Mouse (Mus musculus): ENCODE results near the gene Sec23b. TPM values are rescaled to one million over a fixed set of nuclear protein-coding genes. Genes with fewer than 3 reads are reported as not detected.

The Sec23b gene
- polyA plus RNA-seq, 1 experiment from 2014 or later: 69.1 TPM

DNA sequence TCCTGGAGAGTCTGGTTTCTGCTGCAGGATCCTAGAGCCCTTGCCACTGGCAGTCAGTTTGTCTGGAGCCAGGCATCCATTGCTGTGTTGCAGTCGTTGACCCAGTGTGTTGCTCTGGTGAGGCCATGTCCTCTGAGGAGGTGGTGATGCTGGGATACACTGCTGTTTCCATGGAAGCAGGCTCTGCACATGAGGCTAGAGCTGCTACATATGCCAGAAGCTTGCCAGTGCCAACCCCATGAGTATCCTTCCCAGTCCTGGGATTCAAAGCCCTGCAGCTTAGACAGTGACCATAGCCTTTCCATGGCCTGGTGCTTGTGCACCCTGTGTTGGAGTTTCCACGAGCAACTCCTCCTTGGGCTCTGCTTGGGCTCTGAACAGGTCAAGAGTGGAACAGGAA, 77.5 kb downstream of the Sec23b start:
- no peak for TF ChIP-seq CTCF (IDR thresholded peaks at IDR 0.05; ENCODE audit: low read depth)
- H3K4me3 ChIP-seq (ENCODE audit: low read depth, low read length): no peak overlapping the region
- no peaks in the 10 kb centered on the region for H3K4me1 ChIP-seq (replicated peaks; ENCODE audit: control insufficient read depth, insufficient read depth, low read length)
- ATAC-seq: no peak
- H3K9me3 ChIP-seq (ENCODE audit: control insufficient read depth): no peaks in the 10 kb centered on the region
- H3K9ac ChIP-seq (ENCODE audit: low read depth, low read length): no peak overlapping the region
- H3K27me3 ChIP-seq (replicated peaks; ENCODE audit: control insufficient read depth, insufficient read depth, low read length): no peaks in the 10 kb centered on the region
- no peak overlapping the region for H3K27ac ChIP-seq (ENCODE audit: low read depth, low read length)
- no peaks in the 10 kb centered on the region for H3K36me3 ChIP-seq (ENCODE audit: control insufficient read depth, insufficient read depth)
- whole genome bisulfite sequencing: 91% methylated on average over 2 of the region's 2 CpGs
- H3K4me2 ChIP-seq (replicated peaks; ENCODE audit: low read depth): no peak overlapping the region

GRCm38 (mm10) chr2:144634231-144634630, 78.2 kb downstream of the Sec23b start:
- Histone ChIP-seq H3K36me3 (ENCODE audit: control insufficient read depth, insufficient read depth) (no peaks in the 10 kb centered on the region), H3K4me1 (replicated peaks; ENCODE audit: control insufficient read depth, insufficient read depth, low read length) (no peaks in the 10 kb centered on the region), H3K4me2 (replicated peaks; ENCODE audit: low read depth) (no peak overlapping the region), H3K4me3 (ENCODE audit: low read depth, low read length) (no peak overlapping the region), H3K9ac (ENCODE audit: low read depth, low read length) (no peak overlapping the region), H3K27ac (ENCODE audit: low read depth, low read length) (no peak overlapping the region), H3K27me3 (replicated peaks; ENCODE audit: control insufficient read depth, insufficient read depth, low read length) (no peaks in the 10 kb centered on the region), H3K9me3 (ENCODE audit: control insufficient read depth) (no peaks in the 10 kb centered on the region)
- TF ChIP-seq CTCF (IDR thresholded peaks at IDR 0.05; ENCODE audit: low read depth): no peak
- WGBS: 62% methylated on average over 5 of the region's 5 CpGs
- no peak for ATAC-seq

DNA sequence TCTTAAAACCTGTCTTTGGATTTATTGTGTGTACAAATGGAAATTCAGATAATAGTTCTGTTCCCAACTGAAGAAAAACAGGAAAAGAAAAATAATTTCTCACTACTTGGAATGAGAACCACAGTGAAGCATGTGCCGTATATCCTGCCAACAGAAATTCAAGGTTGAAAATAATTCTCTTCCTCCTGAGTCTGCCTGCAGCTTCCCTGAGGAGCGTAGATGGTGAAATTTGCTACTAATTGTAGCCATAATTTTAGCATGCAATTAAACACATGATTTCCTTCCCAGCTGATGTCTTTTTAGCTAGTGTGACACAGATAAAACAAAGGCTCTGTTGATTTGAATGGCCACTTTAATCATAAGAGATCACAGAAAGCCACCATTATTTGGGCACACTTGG, 78.7 kb downstream of the Sec23b start:
- Histone ChIP-seq H3K27ac (ENCODE audit: low read depth, low read length) (no peak overlapping the region), H3K9me3 (ENCODE audit: control insufficient read depth) (no peaks in the 10 kb centered on the region), H3K4me1 (replicated peaks; ENCODE audit: control insufficient read depth, insufficient read depth, low read length) (no peaks in the 10 kb centered on the region), H3K9ac (ENCODE audit: low read depth, low read length) (no peak overlapping the region), H3K27me3 (replicated peaks; ENCODE audit: control insufficient read depth, insufficient read depth, low read length) (no peaks in the 10 kb centered on the region), H3K4me2 (replicated peaks; ENCODE audit: low read depth) (no peak overlapping the region), H3K4me3 (ENCODE audit: low read depth, low read length) (no peak overlapping the region), H3K36me3 (ENCODE audit: control insufficient read depth, insufficient read depth) (no peaks in the 10 kb centered on the region)
- 66% methylated on average over 2 of the region's 2 CpGs for WGBS
- no peak for ATAC-seq
- TF ChIP-seq CTCF (IDR thresholded peaks at IDR 0.05; ENCODE audit: low read depth): no peak

- TF ChIP-seq CTCF (IDR thresholded peaks at IDR 0.05; ENCODE audit: low read depth): peak; percentile 97
- H3K27ac ChIP-seq (ENCODE audit: low read depth, low read length): no peak overlapping the region
- H3K36me3 ChIP-seq (ENCODE audit: control insufficient read depth, insufficient read depth): no peaks in the 10 kb centered on the region
- no peak overlapping the region for H3K4me3 ChIP-seq (ENCODE audit: low read depth, low read length)
- no peak overlapping the region for H3K9ac ChIP-seq (ENCODE audit: low read depth, low read length)
- H3K9me3 ChIP-seq (ENCODE audit: control insufficient read depth): no peaks in the 10 kb centered on the region
- no peak for ATAC-seq
- WGBS: 15% methylated on average over 5 of the region's 5 CpGs
- H3K27me3 ChIP-seq (replicated peaks; ENCODE audit: control insufficient read depth, insufficient read depth, low read length): no peaks in the 10 kb centered on the region
- H3K4me1 ChIP-seq (replicated peaks; ENCODE audit: control insufficient read depth, insufficient read depth, low read length): no peaks in the 10 kb centered on the region
- no peak overlapping the region for H3K4me2 ChIP-seq (replicated peaks; ENCODE audit: low read depth)
Observed at GRCm38 (mm10) chr2:144635644-144636320, 79.8 kb downstream of the Sec23b start.

- no peak for TF ChIP-seq CTCF (IDR thresholded peaks at IDR 0.05; ENCODE audit: low read depth)
- no peaks in the 10 kb centered on the region for H3K9me3 ChIP-seq (ENCODE audit: control insufficient read depth)
- no peak for ATAC-seq
- no peak overlapping the region for H3K9ac ChIP-seq (ENCODE audit: low read depth, low read length)
- WGBS: 77% methylated on average over 4 of the region's 4 CpGs
- no peaks in the 10 kb centered on the region for H3K4me1 ChIP-seq (replicated peaks; ENCODE audit: control insufficient read depth, insufficient read depth, low read length)
- no peak overlapping the region for H3K4me3 ChIP-seq (ENCODE audit: low read depth, low read length)
- no peak overlapping the region for H3K27ac ChIP-seq (ENCODE audit: low read depth, low read length)
- H3K4me2 ChIP-seq (replicated peaks; ENCODE audit: low read depth): no peak overlapping the region
- no peaks in the 10 kb centered on the region for H3K27me3 ChIP-seq (replicated peaks; ENCODE audit: control insufficient read depth, insufficient read depth, low read length)
- H3K36me3 ChIP-seq (ENCODE audit: control insufficient read depth, insufficient read depth): no peaks in the 10 kb centered on the region
Observed at GRCm38 (mm10) chr2:144637204-144637603, 81.2 kb downstream of the Sec23b start.

- Histone ChIP-seq H3K27me3 (replicated peaks; ENCODE audit: control insufficient read depth, insufficient read depth, low read length) (no peaks in the 10 kb centered on the region), H3K36me3 (ENCODE audit: control insufficient read depth, insufficient read depth) (no peaks in the 10 kb centered on the region), H3K9ac (ENCODE audit: low read depth, low read length) (no peak overlapping the region), H3K9me3 (ENCODE audit: control insufficient read depth) (no peaks in the 10 kb centered on the region), H3K4me1 (replicated peaks; ENCODE audit: control insufficient read depth, insufficient read depth, low read length) (no peaks in the 10 kb centered on the region), H3K27ac (ENCODE audit: low read depth, low read length) (no peak overlapping the region), H3K4me2 (replicated peaks; ENCODE audit: low read depth) (no peak overlapping the region), H3K4me3 (ENCODE audit: low read depth, low read length) (no peak overlapping the region)
- no peak for ATAC-seq
- TF ChIP-seq CTCF (IDR thresholded peaks at IDR 0.05; ENCODE audit: low read depth): no peak
- 81% methylated on average over 10 of the region's 12 CpGs for WGBS
Observed at GRCm38 (mm10) chr2:144637671-144638395, 81.8 kb downstream of the Sec23b start.
